8 mouse cellular contexts compared by ENCODE assay signal in the genomic region with DNA sequence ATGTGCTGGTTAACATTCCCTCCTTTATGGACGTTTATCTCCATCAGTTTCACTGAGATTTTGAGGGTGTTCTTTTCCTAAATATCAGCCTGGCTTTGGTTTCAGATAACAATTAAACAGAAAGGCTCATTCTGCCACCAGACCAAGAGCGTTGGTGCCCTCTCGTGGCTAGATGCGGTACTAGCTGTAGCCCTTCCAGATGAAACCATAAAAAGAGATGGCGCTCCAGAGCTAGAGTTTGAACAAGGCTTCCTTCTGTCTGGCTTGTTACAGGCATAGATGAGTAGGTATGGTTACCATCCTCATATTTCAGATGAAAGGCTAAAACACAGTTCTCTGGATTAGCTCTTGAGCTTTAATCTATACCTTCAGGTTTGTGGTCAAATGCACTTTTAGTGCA. TPM values are rescaled to one million over a fixed set of nuclear protein-coding genes. Genes with fewer than 3 reads are reported as not detected.
A peak's percentile ranks its signal among the peaks of the same experiment; 100 is the strongest.
DNase-seq lines count a peak whose midpoint lies in the region; ATAC-seq and TF ChIP-seq lines count a peak whose summit lies in the region.

No protein-coding gene starts in this region.

- WGBS in embryonic facial prominence, embryonic 14.5 days: 8% methylated on average over 5 of the region's 5 CpGs
- WGBS in hindbrain, postnatal 0 days: 10% methylated on average over 5 of the region's 5 CpGs

- peaks cover 15% of the 10 kb centered on the region for H3K27me3 ChIP-seq in embryonic facial prominence, embryonic 14.5 days (replicated peaks; ENCODE audit: control insufficient read depth, insufficient read depth, low read length)
- no peaks in the 10 kb centered on the region for H3K27me3 ChIP-seq in hindbrain, postnatal 0 days (ENCODE audit: insufficient read depth, low read length)

- peak; percentile 92 for TF ChIP-seq CTCF in hindbrain, postnatal 0 days (IDR thresholded peaks at IDR 0.05; ENCODE audit: low read depth)

- peak; percentile 15 to 82 for DNase-seq in heart, adult 18-20 months
- DNase-seq in heart, postnatal 25 days (ENCODE audit: low spot score): no peak
- peak; percentile 59 to 67 for DNase-seq in adrenal gland, postnatal 36 days
- peak; percentile 60 for DNase-seq in embryonic facial prominence, embryonic 14.5 days (ENCODE audit: low spot score)
- DNase-seq in hindbrain, postnatal 0 days (ENCODE audit: low spot score): peak; percentile 87
- peak; percentile 58 to 76 for DNase-seq in left cerebral cortex, postnatal 36 days (ENCODE audit: low spot score in 2 of 2)
- DNase-seq in natural killer cell, adult 2 months (ENCODE audit: low spot score in 2 of 2): peak; percentile 5 to 6
- peak; percentile 83 for DNase-seq in testis, postnatal 10 days (ENCODE audit: low spot score)

- no peak overlapping the region for H3K4me2 ChIP-seq in embryonic facial prominence, embryonic 14.5 days (ENCODE audit: low read depth, low read length)
- H3K4me2 ChIP-seq in hindbrain, postnatal 0 days (ENCODE audit: low read depth, low read length): no peak overlapping the region

- no peaks in the 10 kb centered on the region for H3K9me3 ChIP-seq in embryonic facial prominence, embryonic 14.5 days (ENCODE audit: control insufficient read depth, low read length)
- no peaks in the 10 kb centered on the region for H3K9me3 ChIP-seq in hindbrain, postnatal 0 days (ENCODE audit: low read length)

- H3K27ac ChIP-seq in embryonic facial prominence, embryonic 14.5 days (replicated peaks; ENCODE audit: low read depth, low read length): no peak overlapping the region
- H3K27ac ChIP-seq in hindbrain, postnatal 0 days: no peak overlapping the region

- intact Hi-C loops in heart, postnatal 25 days (cut with DNase I): loop anchor here (2.0 to 10.0 kb wide), 2 partner anchors 807 to 835 kb away; no protein-coding TSS in a partner anchor
- intact Hi-C loops in left cerebral cortex, postnatal 36 days (cut with DNase I): loop anchor here (2.0 to 5.0 kb wide), 2 partner anchors 807 to 1172 kb away; no protein-coding TSS in a partner anchor

- H3K36me3 ChIP-seq in embryonic facial prominence, embryonic 14.5 days (ENCODE audit: control insufficient read depth, insufficient read depth, low read length): no peaks in the 10 kb centered on the region
- H3K36me3 ChIP-seq in hindbrain, postnatal 0 days (ENCODE audit: insufficient read depth, low read length): no peaks in the 10 kb centered on the region

- no peak for ATAC-seq in embryonic facial prominence, embryonic 14.5 days (ENCODE audit: low read depth)
- peak; percentile 59; the same call in 1 of the 2 replicates for ATAC-seq in hindbrain, postnatal 0 days

- no peak overlapping the region for H3K9ac ChIP-seq in embryonic facial prominence, embryonic 14.5 days (ENCODE audit: low read depth, low read length)
- no peak overlapping the region for H3K9ac ChIP-seq in hindbrain, postnatal 0 days (replicated peaks; ENCODE audit: low read length)

- no peak overlapping the region for H3K4me3 ChIP-seq in embryonic facial prominence, embryonic 14.5 days (ENCODE audit: low read depth, low read length)
- H3K4me3 ChIP-seq in hindbrain, postnatal 0 days (ENCODE audit: low read length): no peak overlapping the region

- H3K4me1 ChIP-seq in embryonic facial prominence, embryonic 14.5 days (ENCODE audit: control insufficient read depth, insufficient read depth, low read length): no peaks in the 10 kb centered on the region
- no peaks in the 10 kb centered on the region for H3K4me1 ChIP-seq in hindbrain, postnatal 0 days (ENCODE audit: insufficient read depth, low read length)

RNA-seq across cellular contexts. Expression of a gene that starts 5.4 kb away (rescaled TPM):
- total RNA-seq in heart, adult 18-20 months (2021): not detected
- total RNA-seq in heart, postnatal 25 days (2021): under 1 TPM in 1 of 2 experiments, not detected in 1; 0.06 TPM
- under 1 TPM in 1 of 2 experiments, not detected in 1; 0.07 TPM for total RNA-seq in adrenal gland, postnatal 36 days (2021)
- polyA plus RNA-seq in embryonic facial prominence, embryonic 14.5 days (2014; fragmentation: Nextera tagmentation; extraction: Ambion mirVana): 0.07 and 0.24 TPM in 2 replicates
- 8.8 and 9.8 TPM in 2 replicates for total RNA-seq in hindbrain, postnatal 0 days (2014; rRNA removed)
- 3.6 and 4.2 TPM in 2 replicates for polyA plus RNA-seq in hindbrain, postnatal 0 days (2015; fragmentation: Nextera tagmentation; extraction: Ambion mirVana)
- total RNA-seq in left cerebral cortex, postnatal 36 days (2021): 1 to 10 TPM; 1.4 to 1.8 TPM
